Mouse (Mus musculus) stomach, embryonic 15.5 days (tissue): ENCODE measurements at regions not wholly inside any gene's neighbourhood (a gene's known extent, or its start where the extent isn't known, plus 50 kb on each side); places are given as distances from the start of the nearest gene placed in this dataset.

ENCODE experiments used
- ATAC-seq: fragments of 200-750 bp; cut with Nextera tagmentation; 2 replicates; pipeline ENCODE4 v1.8.0; 2017; ENCODE audit warnings: low read depth, moderate number of reproducible peaks, moderate TSS enrichment; ENCODE audit not compliant: insufficient read depth, low FRiP score
- H3K27ac ChIP-seq: fragments of 300-500 bp; sonication (generic); 2 replicates; pipeline ENCODE4 v1.5.1; 2015; ENCODE audit warnings: mild to moderate bottlenecking, inconsistent platforms
- H3K27me3 ChIP-seq: fragments of 300-500 bp; sonication (generic); replicated peaks from 2 replicates; pipeline ENCODE4 v1.6.1; 2015; ENCODE audit warnings: inconsistent platforms
- H3K36me3 ChIP-seq: fragments of 300-500 bp; sonication (generic); 2 replicates; pipeline ENCODE4 v1.6.1; 2015; ENCODE audit warnings: inconsistent platforms
- H3K4me1 ChIP-seq: fragments of 300-500 bp; sonication (generic); 2 replicates; pipeline ENCODE4 v1.6.1; 2015; ENCODE audit warnings: inconsistent platforms
- H3K4me2 ChIP-seq: fragments of 300-500 bp; sonication (generic); 2 replicates; pipeline ENCODE4 v1.6.1; 2015; ENCODE audit warnings: mild to moderate bottlenecking, inconsistent platforms
- H3K4me3 ChIP-seq: fragments of 300-500 bp; sonication (generic); replicated peaks from 2 replicates; pipeline ENCODE4 v1.5.1; 2015; ENCODE audit warnings: inconsistent platforms
- H3K9ac ChIP-seq: fragments of 300-500 bp; sonication (generic); 2 replicates; pipeline ENCODE4 v1.6.1; 2015; ENCODE audit warnings: inconsistent platforms
- H3K9me3 ChIP-seq: fragments of 300-500 bp; sonication (generic); 2 replicates; pipeline ENCODE4 v1.6.1; 2016; ENCODE audit warnings: inconsistent platforms
- WGBS: fragments of 180-500 bp; shearing (Covaris S2); methylation state at CpG from one replicate; pipeline ENCODE4 v1.1.7; 2015; 5-methylcytosine and 5-hydroxymethylcytosine counted together

DNA sequence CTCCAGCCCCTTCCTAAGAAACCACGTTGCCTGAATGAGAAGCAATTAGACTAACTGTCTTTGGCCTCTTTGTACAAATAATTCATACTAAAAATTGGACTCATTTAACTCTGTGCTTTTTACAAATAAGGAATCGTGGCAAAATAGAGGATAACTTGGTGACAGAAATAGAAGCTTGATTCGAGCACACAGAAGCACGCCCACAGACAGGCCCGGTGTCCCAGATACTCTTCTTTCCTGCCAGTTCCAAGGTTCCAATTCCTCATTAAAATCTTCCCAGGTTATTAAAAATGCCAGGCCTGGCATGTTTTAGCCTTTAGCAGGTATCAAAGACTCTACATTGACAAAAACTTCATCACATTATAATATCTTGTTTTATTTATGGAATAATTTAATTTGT lies 96.2 kb upstream of the Rxylt1 start:
- Histone ChIP-seq H3K9ac (no peak overlapping the region), H3K9me3 (no peaks in the 10 kb centered on the region), H3K27me3 (no peaks in the 10 kb centered on the region), H3K4me1 (no peaks in the 10 kb centered on the region), H3K4me2 (no peak overlapping the region), H3K27ac (no peak overlapping the region), H3K4me3 (no peak overlapping the region), H3K36me3 (no peaks in the 10 kb centered on the region)
- ATAC-seq, result no peak
- WGBS, result 87% methylated on average over 5 of the region's 5 CpGs

DNA sequence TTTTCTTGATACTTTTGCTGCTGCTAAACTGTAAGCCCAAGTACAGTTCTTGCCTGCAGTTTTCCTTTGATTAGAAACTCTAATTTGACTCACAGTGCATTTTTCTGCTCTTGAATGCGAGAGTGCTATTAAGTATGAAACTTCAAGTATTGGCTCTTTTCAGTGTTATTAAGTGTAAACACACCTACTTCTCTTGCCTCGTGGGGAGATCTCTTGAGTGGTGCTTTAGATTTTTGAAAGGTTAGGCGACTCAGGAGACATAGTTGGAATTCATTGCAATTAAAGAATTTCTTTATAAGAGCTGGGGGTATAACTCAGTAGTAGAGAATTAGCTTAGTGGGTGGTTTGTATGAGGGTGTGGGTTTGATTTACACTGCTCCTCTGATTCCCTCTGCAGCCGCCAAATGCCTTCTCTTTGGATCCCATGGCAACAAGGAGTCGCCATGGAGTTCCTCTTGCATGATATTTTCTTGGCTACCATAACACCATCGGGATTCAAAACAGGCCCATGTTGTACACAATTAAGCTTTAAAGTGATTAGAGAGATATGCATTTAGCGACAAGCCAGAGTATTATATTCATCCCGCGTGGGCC lies 88.1 kb upstream of the Rxylt1 start:
- Histone ChIP-seq H3K27me3 (no peaks in the 10 kb centered on the region), H3K9ac (no peak overlapping the region), H3K9me3 (no peaks in the 10 kb centered on the region), H3K4me1 (no peaks in the 10 kb centered on the region), H3K36me3 (no peaks in the 10 kb centered on the region), H3K4me2 (no peak overlapping the region), H3K27ac (no peak overlapping the region), H3K4me3 (no peak overlapping the region)
- no peak for ATAC-seq
- WGBS, result 84% methylated on average over 9 of the region's 9 CpGs

DNA sequence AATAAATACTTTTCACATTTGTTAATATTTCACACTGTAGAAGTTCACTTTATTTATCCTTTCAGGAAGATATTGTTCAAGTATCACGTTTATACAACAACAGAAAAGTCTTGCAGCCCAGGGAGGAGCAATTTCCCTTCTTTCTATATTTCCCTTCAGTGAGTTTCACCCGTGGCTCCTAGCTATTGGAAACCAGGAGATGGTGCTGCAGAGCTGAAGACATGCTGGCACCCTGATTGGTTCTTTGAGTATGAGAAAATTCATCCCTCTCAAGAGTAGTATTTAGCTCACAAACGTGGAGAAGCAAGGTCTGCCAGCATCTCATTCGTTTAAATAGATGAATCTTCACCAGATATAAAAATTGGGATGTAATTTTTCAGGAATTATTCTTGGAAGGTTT lies 85.9 kb upstream of the Rxylt1 start:
- Histone ChIP-seq H3K4me2 (no peak overlapping the region), H3K27ac (no peak overlapping the region), H3K4me1 (no peaks in the 10 kb centered on the region), H3K27me3 (no peaks in the 10 kb centered on the region), H3K4me3 (no peak overlapping the region), H3K36me3 (no peaks in the 10 kb centered on the region), H3K9ac (no peak overlapping the region), H3K9me3 (no peaks in the 10 kb centered on the region)
- ATAC-seq, result no peak
- 18% methylated on average over 4 of the region's 4 CpGs for WGBS

DNA sequence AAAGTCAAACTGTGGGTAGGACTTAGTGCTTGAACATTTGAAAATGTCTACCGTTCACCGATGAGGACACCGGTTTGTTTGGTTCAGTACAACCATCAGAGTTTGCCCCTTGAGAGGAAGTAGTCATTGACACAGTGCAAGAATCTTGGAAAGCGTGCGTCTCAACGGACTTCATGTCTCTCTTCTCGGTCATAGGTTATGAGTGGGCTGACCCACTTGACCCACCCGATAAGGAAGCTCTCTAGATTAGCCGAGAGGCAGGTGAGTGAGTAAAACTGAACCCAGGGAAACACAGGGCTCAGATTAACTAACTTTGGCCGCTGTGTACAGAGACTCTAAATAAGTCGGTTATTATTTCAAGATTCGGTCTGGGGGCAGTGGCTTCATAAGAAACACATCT lies 51.9 kb upstream of the Rxylt1 start:
- Histone ChIP-seq H3K27me3 (no peaks in the 10 kb centered on the region), H3K4me1 (no peaks in the 10 kb centered on the region), H3K9ac (no peak overlapping the region), H3K9me3 (no peaks in the 10 kb centered on the region), H3K4me2 (no peak overlapping the region), H3K36me3 (no peaks in the 10 kb centered on the region), H3K4me3 (no peak overlapping the region), H3K27ac (no peak overlapping the region)
- ATAC-seq, result no peak
- 88% methylated on average over 12 of the region's 12 CpGs for WGBS

DNA sequence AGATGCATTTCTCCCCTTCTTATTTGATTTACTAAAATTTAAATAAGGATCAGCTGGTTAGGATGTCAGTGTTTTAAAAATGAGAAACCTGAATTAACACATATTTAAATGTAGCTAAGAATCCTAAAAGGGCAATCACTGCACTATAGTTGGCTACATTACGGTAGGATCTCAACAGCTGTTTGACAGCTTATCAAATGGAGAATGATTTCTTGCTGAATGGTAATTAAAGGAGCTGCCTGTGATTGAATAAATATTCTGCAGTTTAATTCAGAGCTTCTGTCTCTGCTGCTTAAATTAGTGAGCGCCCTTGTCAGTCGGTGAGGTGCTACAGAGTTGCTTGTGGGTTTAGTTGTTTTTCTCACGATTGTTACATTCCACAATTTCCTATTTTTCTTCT lies 51.4 kb upstream of the Rxylt1 start:
- WGBS, result 82% methylated on average over 4 of the region's 4 CpGs
- H3K9ac ChIP-seq, result no peak overlapping the region
- ATAC-seq, result no peak

More for the DNA sequence above, 51.4 kb upstream of the Rxylt1 start:
- Histone ChIP-seq H3K36me3 (no peaks in the 10 kb centered on the region), H3K4me3 (no peak overlapping the region), H3K4me1 (no peaks in the 10 kb centered on the region), H3K9me3 (no peaks in the 10 kb centered on the region), H3K27ac (no peak overlapping the region), H3K4me2 (no peak overlapping the region), H3K27me3 (no peaks in the 10 kb centered on the region)
